Mouse (Mus musculus) olfactory bulb, adult 2 months (tissue): Measurements from ENCODE around the gene Tbx2. TPM values are rescaled to one million over a fixed set of nuclear protein-coding genes. Genes with fewer than 3 reads are reported as not detected.

ENCODE experiments used
- H3K27ac ChIP-seq: fragments of 200-500 bp; 2 replicates; pipeline ENCODE4 v1.5.1; 2012; ENCODE audit warnings: low read depth, low read length; ENCODE audit not compliant: insufficient read depth
- H3K4me1 ChIP-seq: fragments of 200-500 bp; 2 replicates; pipeline ENCODE4 v1.6.1; 2012; ENCODE audit warnings: low read length; ENCODE audit not compliant: control insufficient read depth, insufficient read depth
- H3K4me3 ChIP-seq: fragments of 200-500 bp; 2 replicates; pipeline ENCODE4 v1.5.1; 2012; ENCODE audit warnings: mild to moderate bottlenecking, low read depth, low read length, moderate library complexity; ENCODE audit not compliant: insufficient read depth
- CTCF ChIP-seq: fragments of 200-500 bp; IDR thresholded peaks from 2 replicates; pipeline ENCODE4 v1.5.1; 2012; ENCODE audit warnings: low read depth, mild to moderate bottlenecking, low read length, moderate library complexity; ENCODE audit not compliant: insufficient read depth
- POLR2A ChIP-seq: fragments of 200-500 bp; IDR thresholded peaks from 2 replicates; pipeline ENCODE4 v1.6.1; 2012; ENCODE audit warnings: mild to moderate bottlenecking, low read depth, low read length, moderate library complexity; ENCODE audit not compliant: insufficient read depth
- WGBS: fragments of 180-500 bp; shearing (Covaris S2); methylation state at CpG from one replicate; pipeline ENCODE4 v1.1.7; 2018; 5-methylcytosine and 5-hydroxymethylcytosine counted together
- polyA plus RNA-seq: library from polyadenylated mRNA; stranded (reverse); fragments of >200 nt; gene quantifications from 2 replicates; pipeline ENCODE4 v1.2.4, GENCODE M21; 2012; ENCODE audit warnings: low replicate concordance; ENCODE audit not compliant: missing spikeins, insufficient read depth, insufficient read length

The Tbx2 gene
- polyA plus RNA-seq, 1 experiment: not detected

GRCm38 (mm10) chr11:85857997-85858698 is 25.8 kb downstream of the Tbx2 start:
- TF ChIP-seq POLR2A (no peak), CTCF (no peak)
- Histone ChIP-seq H3K27ac (no peak overlapping the region), H3K4me3 (no peak overlapping the region), H3K4me1 (no peaks in the 10 kb centered on the region)
- 25% methylated on average over 6 of the region's 6 CpGs for WGBS

GRCm38 (mm10) chr11:85864363-85864762 is 32.0 kb downstream of the Tbx2 start:
- H3K4me1 ChIP-seq: no peaks in the 10 kb centered on the region
- 44% methylated on average over 7 of the region's 7 CpGs for WGBS
- no peak overlapping the region for H3K4me3 ChIP-seq
- TF ChIP-seq POLR2A (no peak), CTCF (no peak)
- no peak overlapping the region for H3K27ac ChIP-seq

- WGBS: 71% methylated on average over 24 of the region's 24 CpGs
- Histone ChIP-seq H3K27ac (no peak overlapping the region), H3K4me1 (no peaks in the 10 kb centered on the region), H3K4me3 (no peak overlapping the region)
- TF ChIP-seq POLR2A: no peak
These were observed 43.9 kb downstream of the Tbx2 start for GRCm38 (mm10) chr11:85876059-85876788.

GRCm38 (mm10) chr11:85884498-85884897 is 52.1 kb downstream of the Tbx2 start:
- TF ChIP-seq CTCF (no peak), POLR2A (no peak)
- H3K4me3 ChIP-seq: no peak overlapping the region
- 90% methylated on average over 4 of the region's 4 CpGs for WGBS

GRCm38 (mm10) chr11:85885665-85886428 is 53.5 kb downstream of the Tbx2 start, which contains the start of gene Tbx4:
TSS of gene Tbx4 (plus strand) at chr11:85886422.
- WGBS: 41% methylated on average over 25 of the region's 28 CpGs
- no peak within 1 kb of the TSS for H3K4me3 ChIP-seq
- TF ChIP-seq CTCF (no peak), POLR2A (no peak)
- H3K27ac ChIP-seq: no peak within 1 kb of the TSS
- H3K4me1 ChIP-seq: no peaks in the 10 kb centered on the region

More at GRCm38 (mm10) chr11:85884498-85884897, 52.1 kb downstream of the Tbx2 start:
- no peaks in the 10 kb centered on the region for H3K4me1 ChIP-seq
- H3K27ac ChIP-seq: no peak overlapping the region

GRCm38 (mm10) chr11:85886429-85886785 is 54.1 kb downstream of the Tbx2 start:
- Histone ChIP-seq H3K4me3 (no peak overlapping the region), H3K4me1 (no peaks in the 10 kb centered on the region), H3K27ac (no peak overlapping the region)
- 9% methylated on average over 22 of the region's 22 CpGs for WGBS
- TF ChIP-seq CTCF (no peak), POLR2A (no peak)

GRCm38 (mm10) chr11:85887273-85887672 is 54.9 kb downstream of the Tbx2 start:
- WGBS: 23% methylated on average over 6 of the region's 6 CpGs
- H3K4me3 ChIP-seq: no peak overlapping the region
- H3K27ac ChIP-seq: no peak overlapping the region
- H3K4me1 ChIP-seq: no peaks in the 10 kb centered on the region
- TF ChIP-seq POLR2A (no peak), CTCF (no peak)

GRCm38 (mm10) chr11:85887801-85888450 is 55.6 kb downstream of the Tbx2 start:
- no peak for TF ChIP-seq CTCF
- no peak for TF ChIP-seq POLR2A
- H3K27ac ChIP-seq: no peak overlapping the region
- no peaks in the 10 kb centered on the region for H3K4me1 ChIP-seq
- H3K4me3 ChIP-seq: no peak overlapping the region
- 8% methylated on average over 17 of the region's 17 CpGs for WGBS
